29 mouse cellular contexts compared by ENCODE assay signal in the genomic region with DNA sequence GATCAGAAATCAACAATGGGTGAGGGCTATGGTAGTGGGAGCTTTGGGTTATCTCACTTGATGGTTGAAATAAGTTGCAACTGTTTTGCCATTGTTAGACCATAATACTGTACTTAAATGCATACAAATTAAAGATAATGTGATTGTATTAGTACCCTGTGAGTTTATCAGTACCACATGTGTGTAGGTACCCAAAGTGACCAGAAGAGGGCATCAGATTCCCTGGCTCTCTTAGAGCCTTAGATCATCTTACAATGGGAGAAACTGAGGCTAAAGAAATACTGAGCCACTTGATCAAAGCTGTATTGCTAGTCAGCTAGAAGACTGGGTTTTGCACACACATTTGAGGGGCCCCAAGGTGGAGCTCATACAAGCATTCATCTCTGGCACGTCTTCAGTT.
A peak's percentile ranks its signal among the peaks of the same experiment; 100 is the strongest.
DNase-seq lines count a peak whose midpoint lies in the region; ATAC-seq and TF ChIP-seq lines count a peak whose summit lies in the region.
"Had no signal": no experiment of that assay in that cellular context is flagged by ENCODE, and none has a peak within 500 bp of the region (broad histone marks: within the 10 kb centered on the region; RNA-seq: fewer than 3 reads in every experiment).

No protein-coding gene starts in this region.

- H3K4me1 ChIP-seq in liver, postnatal 0 days (ENCODE audit: insufficient read depth): no peaks in the 10 kb centered on the region
- H3K4me1 ChIP-seq in MEL (ENCODE audit: control insufficient read depth in 1 of 2, insufficient read depth in 2 of 2, low read length in 2 of 2): no peaks in the 10 kb centered on the region
- H3K4me1 ChIP-seq: embryonic facial prominence, embryonic 12.5 days; hindbrain, embryonic 12.5 days; intestine, embryonic 15.5 days; limb, embryonic 15.5 days; lung, embryonic 15.5 days; megakaryocyte, embryonic 14.5 days; midbrain, embryonic 12.5 days; neural tube, embryonic 13.5 days had no signal

- TF ChIP-seq CTCF in liver, postnatal 0 days (IDR thresholded peaks at IDR 0.05; ENCODE audit: low read depth): peak; percentile 19; the same call in 1 of the 2 replicates
- TF ChIP-seq CTCF in MEL (IDR thresholded peaks at IDR 0.05 in 2 of 3, conservative IDR thresholded peaks at IDR 0.05 in 1 of 3; ENCODE audit: control insufficient read depth in 1 of 3, insufficient read depth in 1 of 3, low read depth in 2 of 3, low read length in 3 of 3, poor library complexity in 1 of 3, severe bottlenecking in 1 of 3): peak in 2 of 3 experiments; percentile 6 to 17; a peak in 2 of 6 replicates

- H3K4me2 ChIP-seq in liver, postnatal 0 days (ENCODE audit: low read depth, low read length): no peak overlapping the region
- H3K4me2 ChIP-seq: embryonic facial prominence, embryonic 12.5 days; heart, embryonic 11.5 days; hindbrain, embryonic 12.5 days; intestine, embryonic 15.5 days; limb, embryonic 15.5 days; lung, embryonic 15.5 days; midbrain, embryonic 12.5 days; neural tube, embryonic 13.5 days had no signal

- no peak overlapping the region for H3K9ac ChIP-seq in liver, postnatal 0 days (replicated peaks)
- H3K9ac ChIP-seq in MEL (ENCODE audit: control insufficient read depth, low read depth, low read length, poor library complexity, severe bottlenecking): no peak overlapping the region
- H3K9ac ChIP-seq: embryonic facial prominence, embryonic 12.5 days; hindbrain, embryonic 12.5 days; intestine, embryonic 15.5 days; limb, embryonic 15.5 days; liver, embryonic 14.5 days; lung, embryonic 15.5 days; midbrain, embryonic 12.5 days; neural tube, embryonic 13.5 days had no signal

- no peak for ATAC-seq in liver, postnatal 0 days
- ATAC-seq: forebrain, embryonic 14.5 days; hindbrain, postnatal 0 days; intestine, embryonic 15.5 days had no signal

- no peak for TF ChIP-seq POLR2A in MEL (IDR thresholded peaks at IDR 0.05; ENCODE audit: control insufficient read depth in 1 of 2, insufficient read depth in 1 of 2, low read depth in 1 of 2, low read length in 2 of 2, poor library complexity in 1 of 2)

- no peak for TF ChIP-seq EP300 in liver, postnatal 0 days (IDR thresholded peaks at IDR 0.05; ENCODE audit: low read depth)
- TF ChIP-seq EP300 in MEL (IDR thresholded peaks at IDR 0.05; ENCODE audit: low read depth in 1 of 2, low read length in 2 of 2): no peak

- 78% methylated on average over 1 of the region's 1 CpGs for WGBS in liver, postnatal 0 days (ENCODE audit: insufficient replicate concordance)

- H3K4me3 ChIP-seq in liver, postnatal 0 days (ENCODE audit: low read depth, low read length): no peak overlapping the region
- H3K4me3 ChIP-seq in MEL (ENCODE audit: control insufficient read depth in 1 of 2, insufficient read depth in 1 of 2, low read depth in 2 of 2, low read length in 2 of 2): no peak overlapping the region
- H3K4me3 ChIP-seq: embryonic facial prominence, embryonic 12.5 days; hindbrain, embryonic 12.5 days; intestine, embryonic 15.5 days; limb, embryonic 15.5 days; lung, embryonic 15.5 days; megakaryocyte, embryonic 14.5 days; midbrain, embryonic 12.5 days; neural tube, embryonic 13.5 days had no signal

- H3K36me3 ChIP-seq in liver, postnatal 0 days (replicated peaks; ENCODE audit: insufficient read depth, low read length): no peaks in the 10 kb centered on the region
- no peaks in the 10 kb centered on the region for H3K36me3 ChIP-seq in MEL (ENCODE audit: control insufficient read depth in 1 of 2, insufficient read depth in 2 of 2, low read length in 2 of 2)
- H3K36me3 ChIP-seq: embryonic facial prominence, embryonic 12.5 days; G1E; hindbrain, embryonic 12.5 days; intestine, embryonic 15.5 days; limb, embryonic 15.5 days; lung, embryonic 15.5 days; midbrain, embryonic 12.5 days; neural tube, embryonic 13.5 days had no signal

- H3K27ac ChIP-seq in liver, postnatal 0 days (ENCODE audit: low read depth): no peak overlapping the region
- H3K27ac ChIP-seq in MEL (ENCODE audit: control insufficient read depth, low read depth, low read length): no peak overlapping the region
- H3K27ac ChIP-seq: embryonic facial prominence, embryonic 12.5 days; hindbrain, embryonic 12.5 days; hindbrain, postnatal 0 days; intestine, embryonic 15.5 days; limb, embryonic 15.5 days; liver, embryonic 14.5 days; lung, embryonic 15.5 days; midbrain, embryonic 12.5 days; neural tube, embryonic 13.5 days had no signal

- H3K9me3 ChIP-seq in liver, postnatal 0 days (ENCODE audit: low read length): no peaks in the 10 kb centered on the region
- H3K9me3 ChIP-seq in MEL (replicated peaks; ENCODE audit: insufficient read depth, low read length): no peaks in the 10 kb centered on the region
- H3K9me3 ChIP-seq: embryonic facial prominence, embryonic 12.5 days; hindbrain, embryonic 12.5 days; intestine, embryonic 15.5 days; limb, embryonic 15.5 days; lung, embryonic 15.5 days; midbrain, embryonic 12.5 days; neural tube, embryonic 13.5 days had no signal

- no peaks in the 10 kb centered on the region for H3K27me3 ChIP-seq in liver, postnatal 0 days (ENCODE audit: insufficient read depth, low read length)
- H3K27me3 ChIP-seq in MEL (ENCODE audit: control insufficient read depth in 1 of 2, insufficient read depth in 2 of 2, low read length in 2 of 2): no peaks in the 10 kb centered on the region
- H3K27me3 ChIP-seq: embryonic facial prominence, embryonic 12.5 days; hindbrain, embryonic 12.5 days; intestine, embryonic 15.5 days; limb, embryonic 15.5 days; lung, embryonic 15.5 days; megakaryocyte, embryonic 14.5 days; midbrain, embryonic 12.5 days; neural tube, embryonic 13.5 days had no signal

- no peaks in the 10 kb centered on the region for H3K79me2 ChIP-seq in MEL (ENCODE audit: control insufficient read depth, insufficient read depth, low read length, poor library complexity)

- TF ChIP-seq RAD21 in MEL (IDR thresholded peaks at IDR 0.05; ENCODE audit: low read depth, low read length): no peak

- peak; percentile 23 for DNase-seq in heart, adult 11 months
- DNase-seq in heart, adult 9 months (ENCODE audit: low spot score in 2 of 2): no peak
- DNase-seq in liver, postnatal 0 days: no peak
- DNase-seq in liver (no peak), MEL (ENCODE audit: low read depth, low spot score) (peak; percentile 1)
- no peak for DNase-seq in right cerebral cortex, postnatal 14 days
- no peak for DNase-seq in spleen, postnatal 36 days (ENCODE audit: low spot score in 2 of 2)
- DNase-seq: adrenal gland, postnatal 25 days; cerebellum, adult 11-12 months; cerebellum, adult 9-11 months; embryo, embryonic 11 days; heart, postnatal 36 days; kidney, adult 9 months; kidney, postnatal 25 days; left cerebral cortex, postnatal 4 days; lung, postnatal 36 days had no signal

TF ChIP-seq in MEL, 35 proteins besides CTCF, POLR2A, EP300 and RAD21:
- TF ChIP-seq MYB (IDR thresholded peaks at IDR 0.05; ENCODE audit: low read depth, low read length): no peak
- 0 out of 2 replicates have a peak, but pooled peaks have one; percentile 6 for TF ChIP-seq SMC3 (IDR thresholded peaks at IDR 0.05; ENCODE audit: low read depth, low read length)

Comparison
In these comparisons a context has a peak if more than half of its experiments do, and no peak if none do; other contexts are left out.
1. DNase-seq: peak in heart, adult 11 months (single experiment) and MEL (single experiment); none in heart, adult 9 months (0 of 2), liver, postnatal 0 days (single experiment), liver (single experiment), right cerebral cortex, postnatal 14 days (single experiment) and spleen, postnatal 36 days (0 of 2).